Comparison of ENCODE assay signal across 8 mouse cellular contexts in the genomic region with DNA sequence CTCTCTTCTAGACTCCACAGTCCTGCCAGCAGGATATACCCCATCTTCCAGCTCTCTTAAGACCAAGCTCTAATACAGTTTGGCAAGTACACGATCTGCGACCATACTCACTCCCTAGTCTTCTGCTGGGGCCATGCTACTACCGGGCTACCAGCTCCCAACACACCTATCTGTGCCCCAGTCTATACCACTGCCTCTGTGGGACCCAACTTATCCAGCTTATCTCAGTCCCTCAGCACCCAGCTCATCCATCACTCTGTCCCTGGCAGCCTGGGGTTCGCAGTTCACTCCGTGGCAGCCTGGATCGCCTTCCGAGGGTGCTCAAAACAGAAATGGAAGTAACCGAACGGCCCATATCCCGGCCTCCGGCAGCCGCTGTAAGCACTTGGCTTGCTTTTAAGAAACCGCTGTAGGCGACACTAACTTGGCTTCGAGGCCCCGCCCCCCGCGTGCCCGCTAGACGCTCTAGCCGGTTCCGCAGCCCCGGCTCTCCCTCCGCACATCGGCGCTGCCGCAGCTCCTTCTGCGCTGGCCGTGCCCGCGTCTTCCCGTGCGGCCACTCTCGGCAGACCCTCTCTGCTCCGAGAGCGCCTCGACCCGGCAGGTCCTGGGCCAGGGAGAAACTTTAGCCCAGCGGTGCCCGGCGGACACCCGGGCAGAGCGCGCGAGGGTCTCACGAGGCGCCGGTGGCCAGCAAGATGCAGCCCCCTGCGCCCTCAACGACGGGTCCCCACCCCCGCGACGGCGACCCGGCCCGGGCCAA. TPM values are rescaled to one million over a fixed set of nuclear protein-coding genes. Genes with fewer than 3 reads are reported as not detected.
DNase-seq lines count a peak whose midpoint lies in the region; ATAC-seq and TF ChIP-seq lines count a peak whose summit lies in the region.

No protein-coding gene starts in this region.

- no peaks in the 10 kb centered on the region for H3K27me3 ChIP-seq in hindbrain, postnatal 0 days (ENCODE audit: insufficient read depth, low read length)
- no peaks in the 10 kb centered on the region for H3K27me3 ChIP-seq in liver, adult 2 months (ENCODE audit: control insufficient read depth, insufficient read depth, low read length)
- no peaks in the 10 kb centered on the region for H3K27me3 ChIP-seq in midbrain, postnatal 0 days (ENCODE audit: insufficient read depth, low read length)
- no peaks in the 10 kb centered on the region for H3K27me3 ChIP-seq in stomach, postnatal 0 days (ENCODE audit: control insufficient read depth, insufficient read depth, low read length)

- TF ChIP-seq EP300 in stomach, postnatal 0 days (optimal IDR thresholded peaks at IDR 0.05), result no peak

- H3K27ac ChIP-seq in hindbrain, postnatal 0 days, result peak overlapping the region; percentile 92
- H3K27ac ChIP-seq in liver, adult 2 months (replicated peaks; ENCODE audit: insufficient read depth, low read depth, low read length), result peak overlapping the region; percentile 80
- peak overlapping the region; percentile 90 for H3K27ac ChIP-seq in midbrain, postnatal 0 days (ENCODE audit: low read depth, low read length)
- H3K27ac ChIP-seq in stomach, postnatal 0 days (replicated peaks), result peak overlapping the region; percentile 92

- 2% methylated on average over 57 of the region's 57 CpGs for WGBS in hindbrain, postnatal 0 days
- WGBS in liver, adult 2 months, result under 1% methylated on average over 57 of the region's 57 CpGs
- 1% methylated on average over 56 of the region's 57 CpGs for WGBS in midbrain, postnatal 0 days
- under 1% methylated on average over 50 of the region's 57 CpGs for WGBS in stomach, postnatal 0 days

- peaks cover 5% of the 10 kb centered on the region for H3K79me2 ChIP-seq in liver, adult 2 months (ENCODE audit: control insufficient read depth, insufficient read depth, low read length)

- peaks cover 16% of the 10 kb centered on the region for H3K36me3 ChIP-seq in hindbrain, postnatal 0 days (ENCODE audit: insufficient read depth, low read length)
- H3K36me3 ChIP-seq in liver, adult 2 months (ENCODE audit: control insufficient read depth, insufficient read depth, low read length), result peaks cover 20% of the 10 kb centered on the region
- peaks cover 25% of the 10 kb centered on the region for H3K36me3 ChIP-seq in midbrain, postnatal 0 days (ENCODE audit: insufficient read depth, low read length)
- H3K36me3 ChIP-seq in stomach, postnatal 0 days (ENCODE audit: control insufficient read depth, insufficient read depth, low read length), result peaks cover 6% of the 10 kb centered on the region; the same call in 1 of the 2 replicates

- H3K9me3 ChIP-seq in hindbrain, postnatal 0 days (ENCODE audit: low read length), result no peaks in the 10 kb centered on the region
- H3K9me3 ChIP-seq in midbrain, postnatal 0 days (ENCODE audit: low read length), result no peaks in the 10 kb centered on the region
- H3K9me3 ChIP-seq in stomach, postnatal 0 days (ENCODE audit: control insufficient read depth, low read length), result no peaks in the 10 kb centered on the region

- H3K4me1 ChIP-seq in hindbrain, postnatal 0 days (ENCODE audit: insufficient read depth, low read length), result peaks cover 19% of the 10 kb centered on the region
- peaks cover 10% of the 10 kb centered on the region for H3K4me1 ChIP-seq in liver, adult 2 months (ENCODE audit: control insufficient read depth, insufficient read depth, low read length)
- H3K4me1 ChIP-seq in midbrain, postnatal 0 days (ENCODE audit: insufficient read depth, low read length), result peaks cover 8% of the 10 kb centered on the region; the same call in 1 of the 2 replicates
- H3K4me1 ChIP-seq in stomach, postnatal 0 days (replicated peaks; ENCODE audit: control insufficient read depth, insufficient read depth), result no peaks in the 10 kb centered on the region

- DNase-seq in left cerebral cortex, postnatal 14 days (ENCODE audit: low spot score in 2 of 2), result peak; percentile 49 to 56
- no peak for DNase-seq in left cerebral cortex, adult 11 months (ENCODE audit: low spot score)
- DNase-seq in cerebellum, adult 9-11 months, result peak; percentile 62
- DNase-seq in gastrocnemius, adult 8-10 months (ENCODE audit: low spot score in 2 of 2), result peak; percentile 35 to 56
- peak; percentile 72 for DNase-seq in hindbrain, postnatal 0 days (ENCODE audit: low spot score)
- DNase-seq in liver, adult 2 months (ENCODE audit: extremely low read depth, low read depth, low spot score), result peak; percentile 50
- DNase-seq in midbrain, postnatal 0 days (ENCODE audit: low spot score), result peak; percentile 63
- peak; percentile 81 for DNase-seq in stomach, postnatal 0 days (ENCODE audit: low spot score)

- H3K4me3 ChIP-seq in hindbrain, postnatal 0 days (ENCODE audit: low read length), result peak overlapping the region; percentile 96
- H3K4me3 ChIP-seq in liver, adult 2 months (ENCODE audit: insufficient read depth, low read depth, low read length), result peak overlapping the region; percentile 96
- H3K4me3 ChIP-seq in midbrain, postnatal 0 days (ENCODE audit: low read depth, low read length), result peak overlapping the region; percentile 97
- H3K4me3 ChIP-seq in stomach, postnatal 0 days (ENCODE audit: low read depth, low read length), result peak overlapping the region; percentile 81

- ATAC-seq in hindbrain, postnatal 0 days, result no peak; the same call in 1 of the 2 replicates
- ATAC-seq in midbrain, postnatal 0 days (ENCODE audit: low FRiP score), result no peak; the same call in 1 of the 2 replicates
- ATAC-seq in stomach, postnatal 0 days (ENCODE audit: low FRiP score, low TSS enrichment), result peak; percentile 1; the same call in 1 of the 2 replicates

- intact Hi-C loops in left cerebral cortex, postnatal 14 days (cut with DNase I), result no loop called here

- TF ChIP-seq POLR2A in liver, adult 2 months (IDR thresholded peaks at IDR 0.05; ENCODE audit: extremely low read depth, insufficient read depth, low read length), result no peak

- no peak for TF ChIP-seq CTCF in hindbrain, postnatal 0 days (IDR thresholded peaks at IDR 0.05; ENCODE audit: low read depth)
- TF ChIP-seq CTCF in liver, adult 2 months (IDR thresholded peaks at IDR 0.05; ENCODE audit: low read depth, low read length), result no peak
- no peak for TF ChIP-seq CTCF in midbrain, postnatal 0 days (IDR thresholded peaks at IDR 0.05)
- no peak; the same call in 1 of the 2 replicates for TF ChIP-seq CTCF in stomach, postnatal 0 days (IDR thresholded peaks at IDR 0.05; ENCODE audit: low read depth)

- H3K4me2 ChIP-seq in hindbrain, postnatal 0 days (ENCODE audit: low read depth, low read length), result peak overlapping the region; percentile 96
- peak overlapping the region; percentile 95 for H3K4me2 ChIP-seq in midbrain, postnatal 0 days (ENCODE audit: low read depth, low read length, poor library complexity, severe bottlenecking)
- peak overlapping the region; percentile 99 for H3K4me2 ChIP-seq in stomach, postnatal 0 days (replicated peaks; ENCODE audit: low read depth)

- H3K9ac ChIP-seq in hindbrain, postnatal 0 days (replicated peaks; ENCODE audit: low read length), result peak overlapping the region; percentile 89
- peak overlapping the region; percentile 92 for H3K9ac ChIP-seq in liver, adult 2 months (ENCODE audit: low read depth, low read length)
- peak overlapping the region; percentile 92 for H3K9ac ChIP-seq in midbrain, postnatal 0 days (replicated peaks; ENCODE audit: low read length, poor library complexity, severe bottlenecking)
- H3K9ac ChIP-seq in stomach, postnatal 0 days (ENCODE audit: low read length), result peak overlapping the region; percentile 88

RNA-seq across cellular contexts. Expression of gene Mtfr1l, which starts 0.9 kb away (rescaled TPM):
- total RNA-seq in left cerebral cortex, postnatal 14 days (2021), result 10 to 100 TPM; 69.4 to 71.9 TPM
- total RNA-seq in gastrocnemius, adult 8-10 months (2022), result 100 to 1,000 TPM; 129 to 173 (median 151) TPM
- 133 and 146 TPM in 2 replicates for total RNA-seq in hindbrain, postnatal 0 days (2014; rRNA removed)
- 177 and 182 TPM in 2 replicates for polyA plus RNA-seq in hindbrain, postnatal 0 days (2015; fragmentation: Nextera tagmentation; extraction: Ambion mirVana)
- total RNA-seq in liver, adult 2 months (2014; rRNA removed), result 50.9 and 55.1 TPM in 2 replicates
- 80.1 and 96.7 TPM in 2 replicates for polyA plus RNA-seq in liver, adult 2 months (2012; rRNA removed)
- total RNA-seq in midbrain, postnatal 0 days (2014; rRNA removed), result 135 and 167 TPM in 2 replicates
- polyA plus RNA-seq in midbrain, postnatal 0 days (2015; fragmentation: Nextera tagmentation; extraction: Ambion mirVana), result 191 and 196 TPM in 2 replicates
- polyA plus RNA-seq in stomach, postnatal 0 days (2015; fragmentation: Nextera tagmentation; extraction: Ambion mirVana), result 64.7 and 70.3 TPM in 2 replicates

RNA-seq across cellular contexts. Expression of gene Selenon, which starts 17.7 kb away (rescaled TPM):
- total RNA-seq in left cerebral cortex, postnatal 14 days (2021), result 10 to 100 TPM; 19.2 to 20.1 TPM
- total RNA-seq in gastrocnemius, adult 8-10 months (2022), result 1 to 10 TPM; 2.8 to 3.8 (median 3.2) TPM
- 30.4 and 32.7 TPM in 2 replicates for total RNA-seq in hindbrain, postnatal 0 days (2014; rRNA removed)
- polyA plus RNA-seq in hindbrain, postnatal 0 days (2015; fragmentation: Nextera tagmentation; extraction: Ambion mirVana), result 10.0 and 11.3 TPM in 2 replicates
- 0.74 and 1.1 TPM in 2 replicates for total RNA-seq in liver, adult 2 months (2014; rRNA removed)
- 1.2 and 2.4 TPM in 2 replicates for polyA plus RNA-seq in liver, adult 2 months (2012; rRNA removed)
- total RNA-seq in midbrain, postnatal 0 days (2014; rRNA removed), result 22.8 and 26.1 TPM in 2 replicates
- polyA plus RNA-seq in midbrain, postnatal 0 days (2015; fragmentation: Nextera tagmentation; extraction: Ambion mirVana), result 9.1 and 9.4 TPM in 2 replicates
- polyA plus RNA-seq in stomach, postnatal 0 days (2015; fragmentation: Nextera tagmentation; extraction: Ambion mirVana), result 8.6 and 12.1 TPM in 2 replicates

RNA-seq across cellular contexts. Expression of gene Aunip, which starts 23.5 kb away (rescaled TPM):
- total RNA-seq in left cerebral cortex, postnatal 14 days (2021), result under 1 TPM; 0.53 to 0.55 TPM
- total RNA-seq in gastrocnemius, adult 8-10 months (2022), result not detected
- 2.2 and 2.7 TPM in 2 replicates for total RNA-seq in hindbrain, postnatal 0 days (2014; rRNA removed)
- 2.2 and 2.6 TPM in 2 replicates for polyA plus RNA-seq in hindbrain, postnatal 0 days (2015; fragmentation: Nextera tagmentation; extraction: Ambion mirVana)
- 0.09 and 0.34 TPM in 2 replicates for total RNA-seq in liver, adult 2 months (2014; rRNA removed)
- not detected in 2 replicates for polyA plus RNA-seq in liver, adult 2 months (2012; rRNA removed)
- total RNA-seq in midbrain, postnatal 0 days (2014; rRNA removed), result 1.5 and 2.0 TPM in 2 replicates
- polyA plus RNA-seq in midbrain, postnatal 0 days (2015; fragmentation: Nextera tagmentation; extraction: Ambion mirVana), result 0.91 and 1.3 TPM in 2 replicates
- polyA plus RNA-seq in stomach, postnatal 0 days (2015; fragmentation: Nextera tagmentation; extraction: Ambion mirVana), result 3.5 and 3.8 TPM in 2 replicates

RNA-seq across cellular contexts. Expression of gene Paqr7, which starts 37.8 kb away (rescaled TPM):
- total RNA-seq in left cerebral cortex, postnatal 14 days (2021), result 10 to 100 TPM; 54.6 to 55.8 TPM
- total RNA-seq in gastrocnemius, adult 8-10 months (2022), result 1 to 10 TPM; 2.8 to 5.5 (median 5.0) TPM
- 121 and 142 TPM in 2 replicates for total RNA-seq in hindbrain, postnatal 0 days (2014; rRNA removed)
- polyA plus RNA-seq in hindbrain, postnatal 0 days (2015; fragmentation: Nextera tagmentation; extraction: Ambion mirVana), result 41.1 and 43.5 TPM in 2 replicates
- 18.7 and 20.3 TPM in 2 replicates for total RNA-seq in liver, adult 2 months (2014; rRNA removed)
- 46.1 and 58.5 TPM in 2 replicates for polyA plus RNA-seq in liver, adult 2 months (2012; rRNA removed)
- 69.2 and 97.8 TPM in 2 replicates for total RNA-seq in midbrain, postnatal 0 days (2014; rRNA removed)
- 38.9 and 41.3 TPM in 2 replicates for polyA plus RNA-seq in midbrain, postnatal 0 days (2015; fragmentation: Nextera tagmentation; extraction: Ambion mirVana)
- polyA plus RNA-seq in stomach, postnatal 0 days (2015; fragmentation: Nextera tagmentation; extraction: Ambion mirVana), result 51.8 and 56.4 TPM in 2 replicates
